Mouse (Mus musculus): ENCODE measurements at regions not wholly inside any gene's neighbourhood (a gene's known extent, or its start where the extent isn't known, plus 50 kb on each side); places are given as distances from the start of the nearest gene placed in this dataset.

- TF ChIP-seq CTCF (conservative IDR thresholded peaks at IDR 0.05), result no peak
- H3K27ac ChIP-seq, result peak overlapping the region; percentile 56
Observed at GRCm38 (mm10) chr9:116375658-116376357, 200.6 kb upstream of the Tgfbr2 start.

GRCm38 (mm10) chr9:116374343-116374742 is 199.2 kb upstream of the Tgfbr2 start:
- TF ChIP-seq CTCF (conservative IDR thresholded peaks at IDR 0.05), result no peak
- Histone ChIP-seq H3K4me3 (no peak overlapping the region), H3K27ac (no peak overlapping the region)
- DNase-seq (ENCODE audit: low spot score in 2 of 2), result no peak

More at GRCm38 (mm10) chr9:116375658-116376357, 200.6 kb upstream of the Tgfbr2 start:
- DNase-seq (ENCODE audit: low spot score in 2 of 2), result peak; percentile 53 to 63
- no peak overlapping the region for H3K4me3 ChIP-seq

- Histone ChIP-seq H3K27ac (no peak overlapping the region), H3K4me3 (no peak overlapping the region)
- no peak for DNase-seq (ENCODE audit: low spot score in 2 of 2)
- no peak for TF ChIP-seq CTCF (conservative IDR thresholded peaks at IDR 0.05)
Observed at GRCm38 (mm10) chr9:116373396-116373795, 198.2 kb upstream of the Tgfbr2 start.

- no peak for TF ChIP-seq CTCF (conservative IDR thresholded peaks at IDR 0.05)
- no peak overlapping the region for H3K27ac ChIP-seq
- H3K4me3 ChIP-seq, result no peak overlapping the region
- no peak for DNase-seq (ENCODE audit: low spot score in 2 of 2)
Observed at GRCm38 (mm10) chr9:116369059-116369718, 194.0 kb upstream of the Tgfbr2 start.

GRCm38 (mm10) chr9:116366713-116367112 is 191.6 kb upstream of the Tgfbr2 start:
- no peak for DNase-seq (ENCODE audit: low spot score in 2 of 2)
- TF ChIP-seq CTCF (conservative IDR thresholded peaks at IDR 0.05), result no peak
- Histone ChIP-seq H3K27ac (no peak overlapping the region), H3K4me3 (no peak overlapping the region)

GRCm38 (mm10) chr9:116366193-116366592 is 191.0 kb upstream of the Tgfbr2 start:
- DNase-seq (ENCODE audit: low spot score in 2 of 2), result no peak
- H3K4me3 ChIP-seq, result no peak overlapping the region
- no peak overlapping the region for H3K27ac ChIP-seq
- no peak for TF ChIP-seq CTCF (conservative IDR thresholded peaks at IDR 0.05)

- H3K27ac ChIP-seq, result no peak overlapping the region
- no peak overlapping the region for H3K4me3 ChIP-seq
- DNase-seq (ENCODE audit: low spot score in 2 of 2), result no peak
- TF ChIP-seq CTCF (conservative IDR thresholded peaks at IDR 0.05), result no peak
Observed at GRCm38 (mm10) chr9:116365701-116366100, 190.5 kb upstream of the Tgfbr2 start.

- Histone ChIP-seq H3K4me3 (no peak overlapping the region), H3K27ac (no peak overlapping the region)
- no peak for DNase-seq (ENCODE audit: low spot score in 2 of 2)
- TF ChIP-seq CTCF (conservative IDR thresholded peaks at IDR 0.05), result no peak
Observed at GRCm38 (mm10) chr9:116365016-116365685, 190.0 kb upstream of the Tgfbr2 start.

GRCm38 (mm10) chr9:116361092-116361491 is 185.9 kb upstream of the Tgfbr2 start:
- H3K27ac ChIP-seq, result no peak overlapping the region
- DNase-seq (ENCODE audit: low spot score in 2 of 2), result no peak
- TF ChIP-seq CTCF (conservative IDR thresholded peaks at IDR 0.05), result no peak
- H3K4me3 ChIP-seq, result no peak overlapping the region

GRCm38 (mm10) chr9:116354056-116354732 is 179.0 kb upstream of the Tgfbr2 start:
- DNase-seq (ENCODE audit: low spot score in 2 of 2), result no peak
- no peak for TF ChIP-seq CTCF (conservative IDR thresholded peaks at IDR 0.05)
- H3K4me3 ChIP-seq, result no peak overlapping the region
- H3K27ac ChIP-seq, result no peak overlapping the region

GRCm38 (mm10) chr9:116352801-116353494 is 177.8 kb upstream of the Tgfbr2 start:
- H3K4me3 ChIP-seq, result no peak overlapping the region
- no peak overlapping the region for H3K27ac ChIP-seq
- no peak for DNase-seq (ENCODE audit: low spot score in 2 of 2)
- TF ChIP-seq CTCF (conservative IDR thresholded peaks at IDR 0.05), result no peak

- no peak for DNase-seq (ENCODE audit: low spot score in 2 of 2)
- no peak for TF ChIP-seq CTCF (conservative IDR thresholded peaks at IDR 0.05)
Observed at GRCm38 (mm10) chr9:116350804-116351547, 175.8 kb upstream of the Tgfbr2 start.

More at GRCm38 (mm10) chr9:116350804-116351547, 175.8 kb upstream of the Tgfbr2 start:
- H3K27ac ChIP-seq, result no peak overlapping the region
- no peak overlapping the region for H3K4me3 ChIP-seq

Data from layer of hippocampus, adult 2 months (tissue).